Mouse (Mus musculus): Measurements from ENCODE around the gene Zswim9. TPM values are rescaled to one million over a fixed set of nuclear protein-coding genes. Genes with fewer than 3 reads are reported as not detected.
"Not testable (repeated sequence)": the region's sequence is repeated elsewhere in the genome, so short reads cannot be mapped to it uniquely, and the experiment has no call there.

Zswim9 gene
- total RNA-seq (2021): 10 to 100 TPM; 14.0 to 15.5 TPM

GRCm38 (mm10) chr7:13278308-13278891 is at the start of gene Zswim9:
Gene Zswim9 (minus strand): TSS chr7:13278721.
- intact Hi-C loops (cut with DNase I): loop anchor here (5.0 kb wide), 1 partner anchor 226 kb away; the partner anchor contains the start of gene Mzf1
- peak; percentile 94 to 96 for DNase-seq (ENCODE audit: low spot score in 2 of 2)

DNA sequence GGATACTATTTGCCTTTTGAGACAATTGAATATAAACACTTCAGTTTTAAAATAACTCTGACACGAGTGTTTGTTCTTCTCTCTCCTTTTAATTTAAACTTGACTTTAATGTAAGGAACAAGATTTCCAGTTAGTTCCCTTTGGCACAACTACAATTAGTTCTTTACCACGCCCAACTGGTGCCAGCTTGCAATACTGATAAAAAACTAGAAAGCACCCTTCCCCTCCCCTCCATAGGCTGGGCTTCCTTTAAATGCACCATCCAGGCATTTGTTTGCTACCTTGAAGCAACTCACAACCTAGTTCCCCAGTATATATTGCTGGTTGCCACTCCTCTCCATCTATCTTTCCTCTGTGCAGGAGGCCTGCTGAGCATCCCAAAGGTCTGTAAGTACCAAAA is 45.8 kb upstream of the Zswim9 start, which contains the start of gene Pla2g4c:
TSS of gene Pla2g4c (plus strand) at position 340 of the 400 bp plus-strand sequence.
- no peak for DNase-seq (ENCODE audit: low spot score in 2 of 2)
- intact Hi-C loops (cut with DNase I): no loop called here

DNA sequence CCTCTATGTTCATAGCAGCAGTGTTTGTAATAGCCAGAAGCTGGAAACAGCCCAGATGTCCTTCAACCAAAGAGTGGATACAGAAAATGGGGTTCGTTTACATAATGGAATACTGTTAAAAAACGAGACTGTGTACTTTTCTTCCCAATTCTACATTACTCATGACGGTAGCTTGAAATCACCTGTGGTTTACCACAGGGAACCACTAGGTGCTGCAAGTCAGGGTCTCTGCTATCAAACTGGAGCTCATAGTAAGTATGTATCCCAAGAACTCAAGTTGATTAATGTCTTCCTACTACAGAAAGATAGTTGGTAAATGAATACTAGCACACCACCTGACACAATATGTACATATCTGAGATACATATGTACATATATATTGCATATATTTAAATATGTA is 42.9 kb upstream of the Zswim9 start:
- intact Hi-C loops (cut with DNase I): no loop called here
- DNase-seq (ENCODE audit: low spot score in 2 of 2): no peak

GRCm38 (mm10) chr7:13314095-13314597 is 35.6 kb upstream of the Zswim9 start:
- intact Hi-C loops (cut with DNase I): no loop called here
- no peak for DNase-seq (ENCODE audit: low spot score in 2 of 2)

- DNase-seq (ENCODE audit: low spot score in 2 of 2): peak in 1 of 2 experiments; percentile 35
- intact Hi-C loops (cut with DNase I): no loop called here
Measured at GRCm38 (mm10) chr7:13311401-13311800, 32.9 kb upstream of the Zswim9 start.

- intact Hi-C loops (cut with DNase I): no loop called here
- DNase-seq (ENCODE audit: low spot score in 2 of 2): no peak
Measured at GRCm38 (mm10) chr7:13310493-13311199, 32.1 kb upstream of the Zswim9 start.

- no peak for DNase-seq (ENCODE audit: low spot score in 2 of 2)
- intact Hi-C loops (cut with DNase I): no loop called here
Measured at GRCm38 (mm10) chr7:13309407-13309806, 30.9 kb upstream of the Zswim9 start.

DNA sequence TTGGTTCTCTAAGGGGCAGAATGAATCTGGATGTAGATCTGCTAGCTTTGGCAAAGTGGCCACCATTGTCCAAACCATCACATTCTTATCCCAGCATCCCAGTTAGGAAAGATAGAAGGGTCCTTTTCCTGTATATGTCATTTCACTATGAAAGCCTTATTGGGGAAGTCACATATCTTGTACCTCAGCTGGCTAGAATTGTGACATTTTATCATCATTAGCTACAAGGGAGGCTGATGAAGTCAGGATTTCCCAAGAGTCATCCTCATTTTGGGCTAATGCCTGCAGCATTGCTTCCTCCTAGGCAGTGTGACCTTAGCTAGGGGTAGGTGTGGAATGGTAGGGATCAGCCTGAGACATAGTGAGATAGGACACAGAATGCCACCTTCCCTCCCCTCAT is 24.9 kb upstream of the Zswim9 start:
- intact Hi-C loops (cut with DNase I): no loop called here
- DNase-seq (ENCODE audit: low spot score in 2 of 2): no peak

- intact Hi-C loops (cut with DNase I): no loop called here
- DNase-seq (ENCODE audit: low spot score in 2 of 2): no peak
Measured at GRCm38 (mm10) chr7:13302780-13303179, 24.3 kb upstream of the Zswim9 start.

GRCm38 (mm10) chr7:13301643-13302042 is 23.1 kb upstream of the Zswim9 start:
- no peak for DNase-seq (ENCODE audit: low spot score in 2 of 2)
- intact Hi-C loops (cut with DNase I): no loop called here

GRCm38 (mm10) chr7:13298821-13299220 is 20.3 kb upstream of the Zswim9 start:
- DNase-seq (ENCODE audit: low spot score in 2 of 2): no peak
- intact Hi-C loops (cut with DNase I): no loop called here

GRCm38 (mm10) chr7:13297636-13298035 is 19.1 kb upstream of the Zswim9 start:
- intact Hi-C loops (cut with DNase I): no loop called here
- no peak for DNase-seq (ENCODE audit: low spot score in 2 of 2)

- DNase-seq (ENCODE audit: low spot score in 2 of 2): no peak
- intact Hi-C loops (cut with DNase I): no loop called here
Measured at GRCm38 (mm10) chr7:13295256-13295655, 16.7 kb upstream of the Zswim9 start.

- DNase-seq (ENCODE audit: low spot score in 2 of 2): peak in 1 of 2 experiments; percentile 12
- intact Hi-C loops (cut with DNase I): no loop called here
Measured at GRCm38 (mm10) chr7:13293878-13294855, 15.6 kb upstream of the Zswim9 start.

DNA sequence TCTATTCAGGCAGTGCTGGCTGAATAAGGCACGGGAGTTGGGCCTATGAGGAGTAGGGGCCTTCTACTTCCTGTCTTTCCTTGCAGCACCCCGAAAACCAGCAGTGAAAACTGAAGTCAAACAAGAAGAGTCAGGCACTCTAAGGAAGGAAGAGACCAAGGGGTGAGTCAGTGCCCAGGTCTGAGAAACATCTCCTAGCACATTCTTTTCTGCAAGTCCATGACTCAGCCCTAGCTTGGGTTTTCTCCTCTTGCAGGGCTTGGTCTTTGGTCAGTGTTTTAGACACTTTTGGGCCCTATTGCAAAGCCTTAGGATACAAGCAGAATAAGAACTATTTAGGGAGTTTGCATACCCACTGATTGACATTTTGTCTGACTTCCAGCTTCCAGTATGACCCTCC is 12.8 kb upstream of the Zswim9 start:
- intact Hi-C loops (cut with DNase I): no loop called here
- DNase-seq (ENCODE audit: low spot score in 2 of 2): no peak

DNA sequence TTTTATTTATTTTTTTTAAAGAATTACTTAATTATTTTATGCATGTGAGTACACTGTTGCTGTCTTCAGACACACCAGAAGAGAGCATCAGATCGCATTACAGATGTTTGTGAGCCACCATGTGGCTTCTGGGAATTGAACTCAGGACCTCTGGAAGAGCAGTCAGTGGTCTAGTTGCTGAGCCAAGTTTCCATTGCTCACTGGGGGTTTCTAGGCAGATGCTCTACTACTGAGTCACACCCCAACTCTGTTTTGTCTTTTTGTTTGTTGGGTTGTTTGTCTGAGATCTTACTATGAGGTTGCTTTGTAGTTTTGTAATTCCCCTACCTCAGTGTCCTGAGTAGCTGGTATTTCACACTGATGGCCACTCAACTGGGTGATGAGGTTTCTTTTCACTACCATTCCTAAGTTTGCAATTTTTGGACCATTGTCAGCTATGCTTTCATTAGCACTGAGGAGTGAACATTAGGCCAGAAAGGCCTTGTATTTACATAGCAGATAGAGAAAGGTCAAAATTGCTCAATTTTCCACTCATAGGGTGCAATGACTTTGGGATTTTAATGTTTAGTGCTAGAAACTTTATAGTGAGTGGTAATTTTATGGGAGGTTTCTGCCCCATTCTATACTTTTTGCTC is 11.6 kb upstream of the Zswim9 start:
- intact Hi-C loops (cut with DNase I): no loop called here

GRCm38 (mm10) chr7:13288621-13289020 is 10.1 kb upstream of the Zswim9 start:
- intact Hi-C loops (cut with DNase I): loop anchor here (2.0 to 5.0 kb wide), 4 partner anchors 69 to 1029 kb away; no protein-coding TSS in a partner anchor
- DNase-seq (ENCODE audit: low spot score in 2 of 2): peak; percentile 9 to 59

More for the DNA sequence above, 11.6 kb upstream of the Zswim9 start:
- no peak for DNase-seq (ENCODE audit: low spot score in 2 of 2)

- intact Hi-C loops (cut with DNase I): loop anchor here (5.0 kb wide), 1 partner anchor 227 kb away; the partner anchor contains the start of gene Mzf1
- not testable (repeated sequence) for DNase-seq (ENCODE audit: low spot score in 2 of 2)
Measured at GRCm38 (mm10) chr7:13278957-13279356, 436 bp upstream of the Zswim9 start.

DNA sequence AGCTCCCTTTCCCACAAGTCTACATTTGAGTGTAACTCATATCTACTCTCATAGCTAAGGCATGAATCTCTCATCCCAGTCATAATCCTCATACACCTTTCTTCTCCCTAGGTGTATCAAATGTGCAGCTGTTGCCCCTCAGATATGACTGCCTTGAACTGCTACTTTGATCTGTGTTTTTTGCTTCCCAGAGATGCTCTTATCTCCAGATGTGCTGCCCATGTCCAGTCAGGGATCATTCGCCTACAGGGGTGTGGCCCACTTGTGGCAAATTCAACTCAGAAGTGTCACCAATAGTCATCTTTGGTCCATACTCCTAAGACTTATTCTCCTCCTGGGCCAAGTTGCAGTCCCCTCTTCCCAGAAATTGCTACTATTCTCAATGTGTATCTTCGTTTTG is 688 bp downstream of the Zswim9 start:
- intact Hi-C loops (cut with DNase I): loop anchor here (5.0 kb wide), 1 partner anchor 226 kb away; the partner anchor contains the start of gene Mzf1
- no peak for DNase-seq (ENCODE audit: low spot score in 2 of 2)
